Mouse (Mus musculus) layer of hippocampus, adult 18-20 months (tissue): ENCODE results near the gene Ush2a. TPM values are rescaled to one million over a fixed set of nuclear protein-coding genes. Genes with fewer than 3 reads are reported as not detected.

Experiments
- DNase-seq, 2 experiments: peaks; one replicate each; pipeline ENCODE4 v3.0.0; 2022; ENCODE audit warnings: low spot score in 2 of 2
- total RNA-seq, 2 experiments: library from RNA; stranded (reverse); gene quantifications; 2 replicates each; pipeline ENCODE4 v1.2.3; 2021

Gene Ush2a
- total RNA-seq, 2 experiments from 2014 or later, result 0.10 to 0.32 TPM

GRCm38 (mm10) chr1:188760515-188760914 is 498.7 kb downstream of the Ush2a start:
- DNase-seq, result no peak

GRCm38 (mm10) chr1:188762463-188762862 is 500.6 kb downstream of the Ush2a start:
- DNase-seq, result no peak

GRCm38 (mm10) chr1:188763761-188764160 is 501.9 kb downstream of the Ush2a start:
- no peak for DNase-seq

- DNase-seq, result no peak
Observed at GRCm38 (mm10) chr1:188770828-188771227, 509.0 kb downstream of the Ush2a start.

- DNase-seq, result no peak
Observed at GRCm38 (mm10) chr1:188772516-188773229, 510.9 kb downstream of the Ush2a start.

GRCm38 (mm10) chr1:188773631-188774030 is 511.8 kb downstream of the Ush2a start:
- no peak for DNase-seq

- DNase-seq, result no peak
Observed at GRCm38 (mm10) chr1:188777556-188778161, 515.8 kb downstream of the Ush2a start.

- no peak for DNase-seq
Observed at GRCm38 (mm10) chr1:188785056-188785455, 523.2 kb downstream of the Ush2a start.

- no peak for DNase-seq
Observed at GRCm38 (mm10) chr1:188805069-188805468, 543.2 kb downstream of the Ush2a start.

GRCm38 (mm10) chr1:188805852-188806251 is 544.0 kb downstream of the Ush2a start:
- no peak for DNase-seq

- peak in 1 of 2 experiments; percentile 5 for DNase-seq
Observed at GRCm38 (mm10) chr1:188810631-188811030, 548.8 kb downstream of the Ush2a start.

GRCm38 (mm10) chr1:188815072-188815471 is 553.2 kb downstream of the Ush2a start:
- no peak for DNase-seq

- DNase-seq, result no peak
Observed at GRCm38 (mm10) chr1:188824195-188824594, 562.4 kb downstream of the Ush2a start.

- no peak for DNase-seq
Observed at GRCm38 (mm10) chr1:188824878-188825532, 563.2 kb downstream of the Ush2a start.

GRCm38 (mm10) chr1:188830527-188831407 is 568.9 kb downstream of the Ush2a start:
- DNase-seq, result no peak

- no peak for DNase-seq
Observed at GRCm38 (mm10) chr1:188833906-188834305, 572.1 kb downstream of the Ush2a start.

- DNase-seq, result no peak
Observed at GRCm38 (mm10) chr1:188834770-188835169, 572.9 kb downstream of the Ush2a start.

GRCm38 (mm10) chr1:188837613-188838295 is 575.9 kb downstream of the Ush2a start:
- no peak for DNase-seq

- DNase-seq, result no peak
Observed at GRCm38 (mm10) chr1:188847242-188847641, 585.4 kb downstream of the Ush2a start.

GRCm38 (mm10) chr1:188852776-188853175 is 591.0 kb downstream of the Ush2a start:
- DNase-seq, result no peak

GRCm38 (mm10) chr1:188854240-188854639 is 592.4 kb downstream of the Ush2a start:
- no peak for DNase-seq
